Mouse (Mus musculus) hindlimb bud, embryonic 11.5 days (tissue): ENCODE data around the gene Olfr1491.

Experiments used
- DNase-seq: peaks from one replicate; pipeline ENCODE4 v3.0.0-alpha.2; 2012; ENCODE audit warnings: low read depth, low spot score; ENCODE audit errors: extremely low spot score

Gene Olfr1491

GRCm38 (mm10) chr19:13696968-13697367, at the start of gene Olfr1491:
Olfr1491 (plus strand) TSS chr19:13697268.
- no peak for DNase-seq

GRCm38 (mm10) chr19:13650791-13651190, 46.3 kb upstream of the Olfr1491 start, which contains the start of gene Olfr1490:
Olfr1490 (plus strand) TSS chr19:13651091.
- DNase-seq: no peak

- DNase-seq: no peak
Measured at GRCm38 (mm10) chr19:13722978-13723377, 25.9 kb downstream of the Olfr1491 start, which contains the start of gene Olfr1493-ps1. Olfr1493-ps1 (plus strand) TSS chr19:13723278.

GRCm38 (mm10) chr19:13739428-13739827, 42.4 kb downstream of the Olfr1491 start, which contains the start of gene Olfr1494:
Olfr1494 (plus strand) TSS chr19:13739728.
- DNase-seq: no peak

- no peak for DNase-seq
Measured at GRCm38 (mm10) chr19:13749366-13749765, 52.3 kb downstream of the Olfr1491 start.
